Mouse (Mus musculus): ENCODE measurements around the gene Snx1.

- no peak for TF ChIP-seq GATA1 (IDR thresholded peaks at IDR 0.05; ENCODE audit: borderline replicate concordance, low read length)
- no peak for TF ChIP-seq FLI1 (IDR thresholded peaks at IDR 0.05; ENCODE audit: low read length)
These were observed 47.0 kb upstream of the Snx1 start for GRCm38 (mm10) chr9:66173316-66173855.

Data from megakaryocyte, embryonic 14.5 days (primary cell).